Mouse (Mus musculus) forebrain, embryonic 13.5 days (tissue): Measurements from ENCODE around the gene Olfr102. TPM values are rescaled to one million over a fixed set of nuclear protein-coding genes. Genes with fewer than 3 reads are reported as not detected.

Experiments used
- ATAC-seq: fragments of 200-750 bp; cut with Nextera tagmentation; 2 replicates; pipeline ENCODE4 v1.8.0; 2017
- H3K27ac ChIP-seq: fragments of 300-500 bp; sonication (generic); 2 replicates; pipeline ENCODE4 v1.5.1; 2015; ENCODE audit warnings: inconsistent platforms, mild to moderate bottlenecking, moderate library complexity
- H3K27me3 ChIP-seq: fragments of 300-500 bp; sonication (generic); 2 replicates; pipeline ENCODE4 v1.6.1; 2015; ENCODE audit warnings: mild to moderate bottlenecking, inconsistent platforms
- H3K36me3 ChIP-seq: fragments of 300-500 bp; sonication (generic); 2 replicates; pipeline ENCODE4 v1.6.1; 2015; ENCODE audit warnings: mild to moderate bottlenecking, inconsistent platforms; ENCODE audit not compliant: poor library complexity, severe bottlenecking
- H3K4me1 ChIP-seq: fragments of 300-500 bp; sonication (generic); 2 replicates; pipeline ENCODE4 v1.6.1; 2015; ENCODE audit warnings: inconsistent platforms
- H3K4me2 ChIP-seq: fragments of 300-500 bp; sonication (generic); 2 replicates; pipeline ENCODE4 v1.6.1; 2015; ENCODE audit warnings: inconsistent platforms, mild to moderate bottlenecking, moderate library complexity
- H3K4me3 ChIP-seq: fragments of 300-500 bp; sonication (generic); 2 replicates; pipeline ENCODE4 v1.5.1; 2015; ENCODE audit warnings: mild to moderate bottlenecking, inconsistent platforms
- H3K9ac ChIP-seq: fragments of 300-500 bp; sonication (generic); 2 replicates; pipeline ENCODE4 v1.6.1; 2015; ENCODE audit warnings: mild to moderate bottlenecking, inconsistent platforms
- H3K9me3 ChIP-seq: fragments of 300-500 bp; sonication (generic); replicated peaks from 2 replicates; pipeline ENCODE4 v1.6.1; 2016; ENCODE audit warnings: inconsistent platforms
- WGBS: fragments of 180-500 bp; shearing (Covaris S2); methylation state at CpG from one replicate; pipeline ENCODE4 v1.1.7; 2015; 5-methylcytosine and 5-hydroxymethylcytosine counted together
- polyA plus RNA-seq: library from polyadenylated mRNA; unstranded; fragments of >200 nt; fragmentation: Nextera tagmentation; extraction: Ambion mirVana; gene quantifications from 2 replicates; pipeline ENCODE4 v1.2.1, GENCODE M21; 2015

The Olfr102 gene
- polyA plus RNA-seq: not detected in 2 replicates

GRCm38 (mm10) chr17:37316954-37317353, at the start of gene Olfr102:
TSS of gene Olfr102 (minus strand) at chr17:37317054.
- H3K36me3 ChIP-seq: no peaks in the 10 kb centered on the region
- no peaks in the 10 kb centered on the region; the same call in 1 of the 2 replicates for H3K9me3 ChIP-seq
- no peaks in the 10 kb centered on the region for H3K27me3 ChIP-seq
- H3K4me3 ChIP-seq: no peak within 1 kb of the TSS
- no peaks in the 10 kb centered on the region for H3K4me1 ChIP-seq
- no peak within 1 kb of the TSS for H3K9ac ChIP-seq
- no peak within 1 kb of the TSS for H3K4me2 ChIP-seq
- H3K27ac ChIP-seq: no peak within 1 kb of the TSS
- ATAC-seq: no peak

GRCm38 (mm10) chr17:37359282-37359681, 42.4 kb upstream of the Olfr102 start, which contains the start of gene Olfr104-ps:
TSS of gene Olfr104-ps (plus strand) at chr17:37359582.
- H3K27me3 ChIP-seq: no peaks in the 10 kb centered on the region
- no peak for ATAC-seq
- H3K36me3 ChIP-seq: no peaks in the 10 kb centered on the region
- no peaks in the 10 kb centered on the region for H3K9me3 ChIP-seq
- H3K4me2 ChIP-seq: no peak within 1 kb of the TSS
- H3K27ac ChIP-seq: no peak within 1 kb of the TSS
- H3K4me1 ChIP-seq: no peaks in the 10 kb centered on the region
- H3K4me3 ChIP-seq: no peak within 1 kb of the TSS
- H3K9ac ChIP-seq: no peak within 1 kb of the TSS

- Histone ChIP-seq H3K9ac (no peak within 1 kb of the TSS), H3K4me2 (no peak within 1 kb of the TSS), H3K4me3 (no peak within 1 kb of the TSS), H3K9me3 (no peaks in the 10 kb centered on the region), H3K27me3 (no peaks in the 10 kb centered on the region), H3K36me3 (no peaks in the 10 kb centered on the region), H3K27ac (no peak within 1 kb of the TSS), H3K4me1 (no peaks in the 10 kb centered on the region)
- ATAC-seq: no peak
- 90% methylated on average over 2 of the region's 2 CpGs for WGBS
Measured at GRCm38 (mm10) chr17:37339598-37339997, 22.7 kb upstream of the Olfr102 start, which contains the start of gene Olfr103. TSS of gene Olfr103 (minus strand) at chr17:37339698.

- Histone ChIP-seq H3K9me3 (no peaks in the 10 kb centered on the region), H3K27ac (no peak overlapping the region), H3K4me1 (no peaks in the 10 kb centered on the region), H3K4me3 (no peak overlapping the region), H3K4me2 (no peak overlapping the region), H3K27me3 (no peaks in the 10 kb centered on the region), H3K36me3 (no peaks in the 10 kb centered on the region), H3K9ac (no peak overlapping the region)
- 56% methylated on average over 2 of the region's 2 CpGs for WGBS
- no peak for ATAC-seq
Measured at GRCm38 (mm10) chr17:37310146-37310699, 6.6 kb downstream of the Olfr102 start.

- no peaks in the 10 kb centered on the region for H3K36me3 ChIP-seq
- no peak overlapping the region for H3K4me3 ChIP-seq
- H3K4me1 ChIP-seq: no peaks in the 10 kb centered on the region
- H3K4me2 ChIP-seq: no peak overlapping the region
- WGBS: 46% methylated on average over 4 of the region's 4 CpGs
- no peak overlapping the region for H3K9ac ChIP-seq
- no peak overlapping the region for H3K27ac ChIP-seq
- ATAC-seq: no peak
- H3K27me3 ChIP-seq: no peaks in the 10 kb centered on the region
- H3K9me3 ChIP-seq: no peaks in the 10 kb centered on the region
Measured at GRCm38 (mm10) chr17:37308483-37308882, 8.4 kb downstream of the Olfr102 start.

- no peak for ATAC-seq
- Histone ChIP-seq H3K27ac (no peak within 1 kb of the TSS), H3K36me3 (no peaks in the 10 kb centered on the region), H3K4me2 (no peak within 1 kb of the TSS), H3K4me1 (no peaks in the 10 kb centered on the region), H3K9ac (no peak within 1 kb of the TSS), H3K27me3 (no peaks in the 10 kb centered on the region), H3K4me3 (no peak within 1 kb of the TSS), H3K9me3 (no peaks in the 10 kb centered on the region)
- 92% methylated on average over 4 of the region's 4 CpGs for WGBS
Measured at GRCm38 (mm10) chr17:37304213-37304612, 12.6 kb downstream of the Olfr102 start, which contains the start of gene Olfr101. TSS of gene Olfr101 (minus strand) at chr17:37304313.

- Histone ChIP-seq H3K9ac (no peak within 1 kb of the TSS), H3K4me1 (no peaks in the 10 kb centered on the region), H3K27ac (no peak within 1 kb of the TSS), H3K4me3 (no peak within 1 kb of the TSS), H3K9me3 (no peaks in the 10 kb centered on the region), H3K27me3 (no peaks in the 10 kb centered on the region), H3K36me3 (no peaks in the 10 kb centered on the region), H3K4me2 (no peak within 1 kb of the TSS)
- 75% methylated on average over 1 of the region's 1 CpGs for WGBS
- no peak for ATAC-seq
Measured at GRCm38 (mm10) chr17:37283360-37283759, 33.5 kb downstream of the Olfr102 start, which contains the start of gene Olfr99. TSS of gene Olfr99 (minus strand) at chr17:37283460.

GRCm38 (mm10) chr17:37280331-37280730, 36.5 kb downstream of the Olfr102 start:
- Histone ChIP-seq H3K36me3 (no peaks in the 10 kb centered on the region), H3K9me3 (no peaks in the 10 kb centered on the region), H3K9ac (no peak overlapping the region), H3K27me3 (no peaks in the 10 kb centered on the region), H3K4me1 (no peaks in the 10 kb centered on the region), H3K4me2 (no peak overlapping the region), H3K27ac (no peak overlapping the region), H3K4me3 (no peak overlapping the region)
- WGBS: 75% methylated on average over 1 of the region's 1 CpGs
- ATAC-seq: no peak

- no peak for ATAC-seq
- H3K9ac ChIP-seq: no peak overlapping the region
Measured at GRCm38 (mm10) chr17:37276573-37276972, 40.3 kb downstream of the Olfr102 start.

GRCm38 (mm10) chr17:37275626-37276248, 41.1 kb downstream of the Olfr102 start:
- no peak overlapping the region for H3K27ac ChIP-seq
- H3K4me1 ChIP-seq: no peaks in the 10 kb centered on the region
- H3K4me3 ChIP-seq: no peak overlapping the region
- H3K27me3 ChIP-seq: no peaks in the 10 kb centered on the region
- no peaks in the 10 kb centered on the region for H3K9me3 ChIP-seq
- H3K4me2 ChIP-seq: no peak overlapping the region
- WGBS: 83% methylated on average over 2 of the region's 2 CpGs
- no peaks in the 10 kb centered on the region for H3K36me3 ChIP-seq
- no peak overlapping the region for H3K9ac ChIP-seq
- no peak for ATAC-seq

More at GRCm38 (mm10) chr17:37276573-37276972, 40.3 kb downstream of the Olfr102 start:
- Histone ChIP-seq H3K4me1 (no peaks in the 10 kb centered on the region), H3K9me3 (no peaks in the 10 kb centered on the region), H3K27me3 (no peaks in the 10 kb centered on the region), H3K4me2 (no peak overlapping the region), H3K27ac (no peak overlapping the region), H3K4me3 (no peak overlapping the region), H3K36me3 (no peaks in the 10 kb centered on the region)

GRCm38 (mm10) chr17:37270702-37271092, 46.2 kb downstream of the Olfr102 start:
- Histone ChIP-seq H3K4me3 (peak overlapping the region; percentile 49), H3K9ac (no peak overlapping the region; the same call in 1 of the 2 replicates), H3K27ac (no peak overlapping the region), H3K9me3 (no peaks in the 10 kb centered on the region), H3K4me2 (peak overlapping the region; percentile 86), H3K27me3 (no peaks in the 10 kb centered on the region), H3K36me3 (no peaks in the 10 kb centered on the region), H3K4me1 (peaks cover 4% of the 10 kb centered on the region; the same call in 1 of the 2 replicates)
- no peak for ATAC-seq
- 71% methylated on average over 8 of the region's 8 CpGs for WGBS

- no peaks in the 10 kb centered on the region for H3K27me3 ChIP-seq
- peaks cover 4% of the 10 kb centered on the region; the same call in 1 of the 2 replicates for H3K4me1 ChIP-seq
- H3K9ac ChIP-seq: peak within 1 kb of the TSS; percentile 58
- peak within 1 kb of the TSS; percentile 86 for H3K4me2 ChIP-seq
- 4% methylated on average over 26 of the region's 26 CpGs for WGBS
- H3K4me3 ChIP-seq: peak within 1 kb of the TSS; percentile 49
- H3K9me3 ChIP-seq: no peaks in the 10 kb centered on the region
- no peak within 1 kb of the TSS for H3K27ac ChIP-seq
- ATAC-seq: peak; percentile 99
- no peaks in the 10 kb centered on the region for H3K36me3 ChIP-seq
Measured at GRCm38 (mm10) chr17:37270058-37270701, 46.7 kb downstream of the Olfr102 start, which contains the start of gene H2-M3. TSS of gene H2-M3 (plus strand) at chr17:37270220.
